ENCODE assay signal across 8 mouse cellular contexts in the genomic region with DNA sequence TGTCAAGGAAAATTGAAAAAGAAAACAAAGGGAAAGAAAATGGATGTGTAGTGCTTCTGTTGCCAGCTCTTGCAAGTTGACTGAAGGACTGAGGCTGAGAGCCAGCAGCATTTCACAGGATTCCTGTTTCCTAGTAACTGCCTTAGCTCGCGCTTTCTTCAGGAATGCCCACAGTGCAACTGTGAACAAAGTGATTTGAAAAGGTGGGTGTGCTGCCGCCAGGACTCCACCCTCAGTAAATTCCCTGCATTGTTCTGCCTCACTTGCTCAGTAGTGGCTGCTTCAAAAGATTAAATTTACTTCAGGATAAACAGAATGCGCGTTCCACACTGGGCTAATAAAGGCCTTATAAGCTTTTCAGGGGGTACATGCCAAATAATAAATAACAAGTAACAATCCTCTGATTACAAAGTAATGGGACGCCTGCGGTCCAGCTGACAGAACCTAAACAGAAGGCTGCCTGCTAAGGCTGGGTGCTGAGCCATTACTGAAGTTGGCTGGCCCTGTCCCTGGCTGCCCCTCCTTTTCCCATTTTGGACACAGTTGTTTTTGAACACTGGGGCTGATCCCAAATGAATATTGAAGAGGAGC.
DNase-seq lines count a peak whose midpoint lies in the region; ATAC-seq and TF ChIP-seq lines count a peak whose summit lies in the region.

No protein-coding gene starts in this region.

- peak; percentile 7 to 23 for DNase-seq in heart, adult 2 months
- DNase-seq in heart, adult 8-10 months (ENCODE audit: low spot score) = no peak
- peak; percentile 8 for DNase-seq in embryo, embryonic 11.5 days (ENCODE audit: low read depth, low spot score)
- DNase-seq in heart, postnatal 4 days = peak; percentile 37
- peak; percentile 66 to 77 for DNase-seq in lung, adult 18-20 months
- peak; percentile 58 to 72 for DNase-seq in right cerebral cortex, adult 2 months (ENCODE audit: low spot score in 2 of 2)
- DNase-seq in thymus, adult 18-20 months = no peak

- no peak for ATAC-seq in erythroblast, adult 5-6 weeks (replicated peaks; ENCODE audit: low FRiP score, poor library complexity, severe bottlenecking)

- no peak for TF ChIP-seq CTCF in heart, adult 2 months (IDR thresholded peaks at IDR 0.05)

- H3K36me3 ChIP-seq in heart, adult 2 months (ENCODE audit: control insufficient read depth, insufficient read depth, low read length) = no peaks in the 10 kb centered on the region

- H3K27ac ChIP-seq in heart, adult 2 months = peak overlapping the region; percentile 33

- H3K9ac ChIP-seq in heart, adult 2 months (ENCODE audit: low read depth, low read length) = no peak overlapping the region

- no peak for TF ChIP-seq EP300 in heart, adult 2 months (IDR thresholded peaks at IDR 0.05; ENCODE audit: insufficient read depth, low read depth, low read length)

- no peak overlapping the region for H3K4me3 ChIP-seq in heart, adult 2 months

- intact Hi-C loops in heart, adult 2 months (cut with DNase I) = no loop called here

- H3K27me3 ChIP-seq in heart, adult 2 months (ENCODE audit: control insufficient read depth, insufficient read depth, low read length) = no peaks in the 10 kb centered on the region

- 47% methylated on average over 7 of the region's 7 CpGs for WGBS in heart, adult 2 months

- no peak for TF ChIP-seq POLR2A in heart, adult 2 months (IDR thresholded peaks at IDR 0.05; ENCODE audit: insufficient read depth, low read depth, low read length)

- peaks cover 1% of the 10 kb centered on the region; the same call in 1 of the 2 replicates for H3K4me1 ChIP-seq in heart, adult 2 months (ENCODE audit: control insufficient read depth, insufficient read depth, low read length)

- no peaks in the 10 kb centered on the region for H3K79me2 ChIP-seq in heart, adult 2 months (replicated peaks; ENCODE audit: control insufficient read depth, insufficient read depth, low read length)

Comparison
In these comparisons a context has a peak if more than half of its experiments do, and no peak if none do; other contexts are left out.
1. DNase-seq: peak in heart, adult 2 months (2 of 2), embryo, embryonic 11.5 days (single experiment), heart, postnatal 4 days (single experiment), lung, adult 18-20 months (2 of 2) and right cerebral cortex, adult 2 months (2 of 2); none in heart, adult 8-10 months (single experiment) and thymus, adult 18-20 months (0 of 2).